Mouse (Mus musculus): Measurements from ENCODE around the gene Cln5. TPM values are rescaled to one million over a fixed set of nuclear protein-coding genes. Genes with fewer than 3 reads are reported as not detected.
A peak's percentile ranks its signal among the peaks of the same experiment; 100 is the strongest.

Cln5 gene
- 1 to 10 TPM; 8.6 TPM for total RNA-seq (2021)

GRCm38 (mm10) chr14:103069864-103070611 is at the start of gene Cln5:
Gene Cln5, plus strand, starts transcription at chr14:103070216.
- intact Hi-C loops (cut with DNase I), result loop anchor here (2.0 to 5.0 kb wide), 2 partner anchors 29 to 467 kb away; partner anchors contain the start of gene Fbxl3
- DNase-seq (ENCODE audit: low spot score in 2 of 2), result peak; percentile 90 to 93

- no peak for DNase-seq (ENCODE audit: low spot score in 2 of 2)
- intact Hi-C loops (cut with DNase I), result no loop called here
These were observed 40.8 kb upstream of the Cln5 start for GRCm38 (mm10) chr14:103029203-103029602.

GRCm38 (mm10) chr14:103033271-103033823 is 36.7 kb upstream of the Cln5 start:
- intact Hi-C loops (cut with DNase I), result no loop called here

GRCm38 (mm10) chr14:103034076-103034475 is 35.9 kb upstream of the Cln5 start:
- DNase-seq (ENCODE audit: low spot score in 2 of 2), result no peak
- intact Hi-C loops (cut with DNase I), result no loop called here

More at GRCm38 (mm10) chr14:103033271-103033823, 36.7 kb upstream of the Cln5 start:
- no peak for DNase-seq (ENCODE audit: low spot score in 2 of 2)

GRCm38 (mm10) chr14:103037016-103037415 is 33.0 kb upstream of the Cln5 start:
- no peak for DNase-seq (ENCODE audit: low spot score in 2 of 2)
- intact Hi-C loops (cut with DNase I), result no loop called here

GRCm38 (mm10) chr14:103046677-103047076 is 23.3 kb upstream of the Cln5 start, which contains the start of gene Acod1:
Gene Acod1, plus strand, starts transcription at chr14:103046977.
- intact Hi-C loops (cut with DNase I), result no loop called here
- no peak for DNase-seq (ENCODE audit: low spot score in 2 of 2)

GRCm38 (mm10) chr14:103048292-103049086 is 21.5 kb upstream of the Cln5 start:
- intact Hi-C loops (cut with DNase I), result no loop called here
- no peak for DNase-seq (ENCODE audit: low spot score in 2 of 2)

GRCm38 (mm10) chr14:103051159-103051769 is 18.8 kb upstream of the Cln5 start:
- peak; percentile 63 to 66 for DNase-seq (ENCODE audit: low spot score in 2 of 2)
- intact Hi-C loops (cut with DNase I), result loop anchor here (2.0 kb wide), 1 partner anchor 38 kb away; no protein-coding TSS in a partner anchor

GRCm38 (mm10) chr14:103054731-103055130 is 15.3 kb upstream of the Cln5 start:
- intact Hi-C loops (cut with DNase I), result no loop called here
- DNase-seq (ENCODE audit: low spot score in 2 of 2), result no peak

- intact Hi-C loops (cut with DNase I), result no loop called here
- no peak for DNase-seq (ENCODE audit: low spot score in 2 of 2)
These were observed 13.4 kb upstream of the Cln5 start for GRCm38 (mm10) chr14:103056601-103057000.

- DNase-seq (ENCODE audit: low spot score in 2 of 2), result no peak
- intact Hi-C loops (cut with DNase I), result no loop called here
These were observed 11.0 kb upstream of the Cln5 start for GRCm38 (mm10) chr14:103058998-103059397.

GRCm38 (mm10) chr14:103059495-103059894 is 10.5 kb upstream of the Cln5 start:
- no peak for DNase-seq (ENCODE audit: low spot score in 2 of 2)
- intact Hi-C loops (cut with DNase I), result no loop called here

GRCm38 (mm10) chr14:103065294-103066167 is 4.5 kb upstream of the Cln5 start:
- intact Hi-C loops (cut with DNase I), result loop anchor here (5.0 kb wide), 1 partner anchor 472 kb away; no protein-coding TSS in a partner anchor
- peak; percentile 66 to 71 for DNase-seq (ENCODE audit: low spot score in 2 of 2)

- DNase-seq (ENCODE audit: low spot score in 2 of 2), result no peak
- intact Hi-C loops (cut with DNase I), result loop anchor here (5.0 kb wide), 1 partner anchor 468 kb away; no protein-coding TSS in a partner anchor
These were observed 552 bp upstream of the Cln5 start for GRCm38 (mm10) chr14:103069465-103069863.

- intact Hi-C loops (cut with DNase I), result loop anchor here (2.0 kb wide), 1 partner anchor 28 kb away; the partner anchor contains the start of gene Fbxl3
- DNase-seq (ENCODE audit: low spot score in 2 of 2), result peak; percentile 27 to 32
These were observed 774 bp downstream of the Cln5 start for GRCm38 (mm10) chr14:103070790-103071189.

GRCm38 (mm10) chr14:103071471-103071870 is 1.5 kb downstream of the Cln5 start:
- intact Hi-C loops (cut with DNase I), result loop anchor here (2.0 kb wide), 1 partner anchor 27 kb away; the partner anchor contains the start of gene Fbxl3
- no peak for DNase-seq (ENCODE audit: low spot score in 2 of 2)

GRCm38 (mm10) chr14:103072731-103073130 is 2.7 kb downstream of the Cln5 start:
- no peak for DNase-seq (ENCODE audit: low spot score in 2 of 2)
- intact Hi-C loops (cut with DNase I), result no loop called here

GRCm38 (mm10) chr14:103073825-103074224 is 3.8 kb downstream of the Cln5 start:
- DNase-seq (ENCODE audit: low spot score in 2 of 2), result no peak
- intact Hi-C loops (cut with DNase I), result no loop called here

- intact Hi-C loops (cut with DNase I), result no loop called here
These were observed 5.2 kb downstream of the Cln5 start for GRCm38 (mm10) chr14:103075166-103075565.

More at GRCm38 (mm10) chr14:103075166-103075565, 5.2 kb downstream of the Cln5 start:
- no peak for DNase-seq (ENCODE audit: low spot score in 2 of 2)
